Mouse (Mus musculus): ENCODE results near the gene Pole3. TPM values are rescaled to one million over a fixed set of nuclear protein-coding genes. Genes with fewer than 3 reads are reported as not detected.
"Not testable (repeated sequence)": the region's sequence is repeated elsewhere in the genome, so short reads cannot be mapped to it uniquely, and the experiment has no call there.

Pole3 gene
- total RNA-seq, 2 experiments from 2014 or later: 40.3 to 46.7 TPM

DNA sequence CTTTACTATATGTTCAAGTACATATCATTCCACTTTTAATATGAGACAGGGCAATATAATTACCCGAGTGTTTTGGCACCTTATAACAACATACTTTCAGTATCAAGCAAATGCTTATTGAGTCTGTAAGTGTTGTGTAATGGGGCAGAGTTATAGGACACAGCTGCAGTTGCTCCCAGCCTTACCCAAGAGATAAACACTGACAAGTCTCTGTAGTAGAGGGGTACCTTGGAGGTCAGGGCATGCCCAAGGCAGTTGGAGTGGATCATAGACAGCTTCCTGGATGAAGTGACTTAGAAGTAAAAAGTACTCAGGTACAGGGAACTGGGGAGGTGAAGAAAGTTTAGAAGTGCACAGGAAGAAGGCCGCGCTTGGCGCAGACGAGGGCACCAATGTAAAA, 37.7 kb downstream of the Pole3 start:
- no peak for DNase-seq

DNA sequence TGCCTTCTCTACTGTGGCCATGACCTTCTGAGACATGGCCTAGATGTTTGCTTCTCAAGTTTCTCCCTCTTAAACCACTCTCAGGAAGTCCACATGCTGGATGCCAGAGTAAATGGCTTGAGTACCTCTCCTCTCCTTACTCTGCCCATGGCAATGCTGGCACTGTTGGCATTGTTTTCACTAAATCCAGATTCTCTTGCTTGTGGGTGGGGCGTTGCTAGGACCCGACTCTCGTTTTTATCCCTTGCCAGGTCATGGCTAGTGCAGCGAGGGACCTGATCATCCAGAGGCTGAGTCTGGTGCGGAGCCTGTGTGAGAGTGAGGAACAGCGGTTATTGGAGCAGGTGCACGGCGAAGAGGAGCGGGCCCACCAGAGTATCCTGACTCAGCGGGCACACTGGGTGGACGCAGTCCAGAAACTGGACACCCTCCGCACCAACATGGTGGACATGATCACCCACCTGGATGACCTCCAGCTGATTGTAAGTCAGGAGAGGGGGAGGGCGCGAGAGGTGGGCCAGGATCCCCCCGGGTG, 38.6 kb downstream of the Pole3 start:
- no peak for DNase-seq

DNA sequence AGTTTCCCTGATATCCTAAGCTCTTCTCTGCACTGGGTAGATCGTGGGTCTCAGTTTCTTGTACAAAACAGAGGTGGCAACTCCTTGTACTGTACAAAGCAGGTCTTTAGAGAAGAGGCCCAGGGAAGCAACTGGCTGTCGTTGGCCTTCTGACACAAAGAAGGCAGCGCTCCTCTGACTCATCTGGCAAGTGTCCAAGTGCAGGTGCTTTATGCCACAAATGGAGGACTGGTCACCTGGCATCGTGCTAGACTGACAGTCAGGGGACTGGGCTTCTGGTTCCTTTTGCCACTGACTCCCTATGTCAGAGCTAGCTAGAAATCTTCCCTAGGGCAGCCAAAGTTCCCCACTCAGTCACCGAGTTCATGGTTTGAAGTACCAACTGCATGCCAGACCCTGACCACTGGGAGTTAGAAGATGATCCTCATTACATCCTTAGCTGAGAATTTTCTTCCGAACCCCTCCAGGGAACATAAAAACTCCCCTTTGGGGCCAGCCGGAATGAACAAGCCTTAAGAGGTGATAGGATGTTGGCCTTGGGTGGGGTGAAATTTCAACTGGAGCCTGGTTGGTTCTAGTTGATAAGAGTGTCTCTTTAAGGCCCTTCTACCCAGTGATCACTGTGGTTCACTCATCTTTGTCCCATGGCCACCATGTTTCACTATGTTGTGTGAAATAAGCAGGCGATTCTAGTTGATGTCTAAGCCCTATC, 39.3 kb downstream of the Pole3 start:
- no peak for DNase-seq

- DNase-seq: no peak
These were observed 39.9 kb downstream of the Pole3 start for GRCm38 (mm10) chr4:62484928-62485327.

GRCm38 (mm10) chr4:62480709-62481605, 43.9 kb downstream of the Pole3 start:
- peak; percentile 37 for DNase-seq

- DNase-seq: peak; percentile 54
These were observed 44.7 kb downstream of the Pole3 start, which contains the start of gene Bspry for GRCm38 (mm10) chr4:62479937-62480708. Bspry (plus strand) TSS chr4:62480053.

DNA sequence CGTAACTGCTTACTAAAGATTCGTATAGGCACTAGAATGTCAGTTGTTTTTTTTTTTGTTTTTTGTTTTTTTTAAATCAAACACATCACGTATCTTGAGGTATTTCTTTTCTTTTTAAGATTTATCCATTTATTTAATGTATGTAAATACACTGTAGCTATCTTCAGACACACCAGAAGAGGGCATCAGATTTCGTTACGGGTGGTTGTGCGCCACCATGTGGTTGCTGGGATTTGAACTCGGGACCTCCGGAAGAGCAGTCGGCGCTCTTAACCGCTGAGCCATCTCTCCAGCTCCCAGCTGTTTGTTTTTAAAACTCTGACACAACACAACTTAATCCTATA, 45.3 kb downstream of the Pole3 start:
- DNase-seq: not testable (repeated sequence)

DNA sequence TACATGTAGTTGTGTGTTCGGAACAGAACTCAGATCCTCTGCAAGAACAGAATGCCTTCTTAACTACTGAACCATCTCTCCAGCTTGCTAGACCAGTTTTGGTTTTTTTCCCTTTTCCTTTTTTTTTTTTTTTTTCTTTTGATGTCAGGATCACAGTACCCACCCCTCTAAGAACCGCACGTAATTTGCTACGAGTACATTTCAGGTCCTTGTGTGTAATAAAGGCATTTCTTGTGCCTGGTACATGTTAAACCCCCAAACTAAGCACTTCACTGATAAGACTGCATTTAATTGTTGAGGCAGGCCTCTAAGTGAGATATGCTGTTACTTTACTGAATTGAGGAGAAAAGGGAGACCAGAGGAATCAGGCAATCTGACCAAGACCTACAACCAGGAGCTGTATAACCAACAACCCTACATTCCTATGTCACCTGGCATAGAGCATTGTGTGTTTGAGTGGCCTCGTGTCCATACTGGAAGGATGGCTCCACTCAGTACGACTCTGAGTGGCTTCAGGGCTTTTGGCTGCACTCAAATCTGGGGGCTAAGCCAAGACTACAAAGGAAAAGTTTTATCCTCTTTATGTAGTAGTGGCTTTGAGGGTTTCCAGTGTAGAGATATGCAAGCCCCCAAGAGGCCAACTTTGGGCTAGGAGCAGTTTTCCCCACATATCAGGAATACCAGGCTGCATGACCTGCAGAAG, 47.2 kb downstream of the Pole3 start:
- DNase-seq: no peak

GRCm38 (mm10) chr4:62475793-62476192, 49.1 kb downstream of the Pole3 start:
- no peak for DNase-seq

GRCm38 (mm10) chr4:62475131-62475530, 49.7 kb downstream of the Pole3 start:
- DNase-seq: no peak

Other genes starting within 250 kb of the Pole3 start
- gene Fkbp15, start 164.5 kb downstream of the Pole3 start, total RNA-seq (2021): 10 to 100 TPM; 30.1 to 36.6 TPM
- gene Slc31a1, start 164.3 kb downstream of the Pole3 start, total RNA-seq (2021): 10 to 100 TPM; 59.3 to 59.5 TPM
- gene Cdc26, start 116.4 kb downstream of the Pole3 start, total RNA-seq (2021): 10 to 100 TPM; 60.0 to 70.8 TPM
- gene Prpf4, start 116.3 kb downstream of the Pole3 start, total RNA-seq (2021): 10 to 100 TPM; 19.8 to 21.3 TPM
- gene Rnf183, start 89.8 kb downstream of the Pole3 start, total RNA-seq (2021): not detected
- 1 to 10 TPM; 2.4 to 3.7 TPM for gene Wdr31, start 54.2 kb downstream of the Pole3 start, total RNA-seq (2021)
- gene Bspry, start 45.0 kb downstream of the Pole3 start, total RNA-seq (2021): 1 to 10 TPM in 1 of 2 experiments, under 1 TPM in 1; 0.93 to 1.1 TPM
- 10 to 100 TPM; 16.7 to 19.5 TPM for gene Hdhd3, start 21.6 kb downstream of the Pole3 start, total RNA-seq (2021)
- 100 to 1,000 TPM; 110 to 122 TPM for gene Alad, start 5.2 kb downstream of the Pole3 start, total RNA-seq (2021)
- gene 4933430I17Rik, start 301 bp upstream of the Pole3 start, total RNA-seq (2021): under 1 TPM; 0.42 to 0.58 TPM
- gene Rgs3, start 34.8 kb upstream of the Pole3 start, total RNA-seq (2021): 10 to 100 TPM; 37.0 to 58.7 TPM